Mouse (Mus musculus) intestine, embryonic 14.5 days (tissue): ENCODE measurements around the gene Ctrl. TPM values are rescaled to one million over a fixed set of nuclear protein-coding genes. Genes with fewer than 3 reads are reported as not detected.

Experiments used
- ATAC-seq: fragments of 200-750 bp; cut with Nextera tagmentation; replicated peaks from 2 replicates; pipeline ENCODE4 v1.8.0; 2017; ENCODE audit warnings: low read depth, moderate number of reproducible peaks, moderate TSS enrichment, moderate library complexity; ENCODE audit not compliant: low FRiP score, low TSS enrichment
- DNase-seq: peaks from one replicate; pipeline ENCODE4 v3.0.0-alpha.2; 2018; ENCODE audit warnings: low spot score
- H3K27ac ChIP-seq: fragments of 300-500 bp; sonication (generic); 2 replicates; pipeline ENCODE4 v1.5.1; 2014; ENCODE audit warnings: low read depth, mild to moderate bottlenecking, control low read depth
- H3K27me3 ChIP-seq: fragments of 300-500 bp; sonication (generic); replicated peaks from 2 replicates; pipeline ENCODE4 v1.6.1; 2014; ENCODE audit warnings: low read length, control low read depth; ENCODE audit not compliant: control insufficient read depth, insufficient read depth
- H3K36me3 ChIP-seq: fragments of 300-500 bp; sonication (generic); 2 replicates; pipeline ENCODE4 v1.6.1; 2014; ENCODE audit warnings: low read length, control low read depth; ENCODE audit not compliant: control insufficient read depth, insufficient read depth
- H3K4me1 ChIP-seq: fragments of 300-500 bp; sonication (generic); replicated peaks from 2 replicates; pipeline ENCODE4 v1.6.1; 2014; ENCODE audit warnings: low read length, control low read depth, mixed read lengths; ENCODE audit not compliant: control insufficient read depth, insufficient read depth
- H3K4me2 ChIP-seq: fragments of 300-500 bp; sonication (generic); 2 replicates; pipeline ENCODE4 v1.6.1; 2014; ENCODE audit warnings: low read length
- H3K4me3 ChIP-seq: fragments of 300-500 bp; sonication (generic); 2 replicates; pipeline ENCODE4 v1.5.1; 2014; ENCODE audit warnings: low read depth, low read length, control low read depth, mixed read lengths
- H3K9ac ChIP-seq: fragments of 300-500 bp; sonication (generic); 2 replicates; pipeline ENCODE4 v1.6.1; 2014; ENCODE audit warnings: mild to moderate bottlenecking, low read length
- H3K9me3 ChIP-seq: fragments of 300-500 bp; sonication (generic); 2 replicates; pipeline ENCODE4 v1.6.1; 2016; ENCODE audit warnings: low read length, control low read depth; ENCODE audit not compliant: control insufficient read depth
- WGBS: fragments of 180-500 bp; shearing (Covaris S2); extraction: QIAGEN DNeasy Blood & Tissue Kit; methylation state at CpG from one replicate; pipeline ENCODE4 v1.1.7; 2014; 5-methylcytosine and 5-hydroxymethylcytosine counted together
- polyA plus RNA-seq: library from polyadenylated mRNA; unstranded; fragments of >200 nt; fragmentation: Nextera tagmentation; extraction: Ambion mirVana; gene quantifications from 2 replicates; pipeline ENCODE4 v1.2.1, GENCODE M21; 2014

The Ctrl gene
- polyA plus RNA-seq, 1 experiment from 2014 or later: 1.0 TPM

DNA sequence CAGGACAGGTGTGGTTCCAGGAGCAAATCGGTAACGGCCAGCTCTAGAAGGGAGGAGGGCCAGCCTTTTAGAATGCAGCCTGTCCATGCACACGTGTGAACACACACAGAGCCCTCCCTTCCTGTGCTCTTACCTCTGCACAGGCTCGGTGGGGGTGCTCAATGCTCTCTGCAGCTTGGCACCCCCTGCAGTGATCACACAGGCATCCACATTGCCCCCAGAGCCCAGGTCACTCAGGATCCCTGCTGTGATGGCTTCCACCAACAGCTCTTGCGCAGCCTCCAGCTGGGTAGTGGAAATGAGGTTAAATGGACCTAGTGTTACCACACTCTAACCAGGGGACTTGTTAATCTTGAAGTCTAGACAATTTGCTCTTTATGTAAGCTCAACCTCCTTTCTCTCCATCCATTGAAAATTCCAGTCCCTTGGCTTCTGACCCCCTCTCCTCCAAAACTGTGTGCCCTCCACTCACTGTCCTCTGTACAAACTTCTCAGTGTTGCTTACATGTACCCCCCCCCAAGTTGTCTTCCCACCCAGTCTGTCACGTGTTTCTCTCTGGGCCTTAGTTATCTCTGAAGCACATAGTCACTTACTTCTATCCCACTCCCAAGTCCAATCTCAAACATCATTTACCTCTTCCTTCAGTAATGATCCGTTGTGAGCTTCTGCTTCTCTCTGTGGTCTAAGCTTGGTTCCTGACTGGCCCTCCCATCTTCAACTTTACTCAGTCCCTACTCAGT is 2.4 kb upstream of the Ctrl start:
- 0 out of 2 replicates have a peak overlapping the region, but pooled peaks have one; percentile 38 for H3K27ac ChIP-seq

DNA sequence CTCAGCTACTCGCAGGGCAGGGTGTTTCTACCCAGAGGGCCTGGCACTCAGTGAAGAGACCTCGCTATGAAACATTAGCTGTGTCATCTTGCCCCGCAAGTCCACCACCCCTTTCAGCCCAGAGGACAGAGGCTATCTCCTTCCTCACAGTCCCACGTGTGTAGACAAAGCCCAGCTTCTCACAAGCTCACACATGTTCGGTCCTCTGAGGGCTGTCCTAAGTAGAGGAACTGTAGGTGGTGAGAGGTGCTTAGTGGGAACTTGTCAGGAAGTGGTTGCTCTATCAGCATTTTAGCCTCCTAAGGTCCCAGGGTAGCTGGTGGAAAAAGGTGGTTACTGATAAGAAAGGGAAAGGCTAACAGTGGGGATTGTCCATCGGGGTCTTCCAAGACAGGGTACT is 1.4 kb upstream of the Ctrl start:
- DNase-seq: no peak
- H3K9ac ChIP-seq: no peak overlapping the region
- no peak for ATAC-seq
- peaks cover 13% of the 10 kb centered on the region; the same call in 1 of the 2 replicates for H3K4me1 ChIP-seq
- no peak overlapping the region for H3K4me2 ChIP-seq
- H3K27ac ChIP-seq: no peak overlapping the region
- H3K4me3 ChIP-seq: no peak overlapping the region
- H3K9me3 ChIP-seq: no peaks in the 10 kb centered on the region
- H3K36me3 ChIP-seq: peaks cover 35% of the 10 kb centered on the region
- H3K27me3 ChIP-seq: no peaks in the 10 kb centered on the region
- 76% methylated on average over 6 of the region's 6 CpGs for WGBS

More for the DNA sequence above, 2.4 kb upstream of the Ctrl start:
- Histone ChIP-seq H3K4me2 (peak overlapping the region; percentile 94), H3K9me3 (no peaks in the 10 kb centered on the region), H3K36me3 (peaks cover 32% of the 10 kb centered on the region), H3K4me1 (peaks cover 13% of the 10 kb centered on the region; the same call in 1 of the 2 replicates), H3K27me3 (no peaks in the 10 kb centered on the region), H3K4me3 (peak overlapping the region; percentile 82), H3K9ac (peak overlapping the region; percentile 63)
- 32% methylated on average over 7 of the region's 7 CpGs for WGBS
- DNase-seq: no peak
- no peak for ATAC-seq

DNA sequence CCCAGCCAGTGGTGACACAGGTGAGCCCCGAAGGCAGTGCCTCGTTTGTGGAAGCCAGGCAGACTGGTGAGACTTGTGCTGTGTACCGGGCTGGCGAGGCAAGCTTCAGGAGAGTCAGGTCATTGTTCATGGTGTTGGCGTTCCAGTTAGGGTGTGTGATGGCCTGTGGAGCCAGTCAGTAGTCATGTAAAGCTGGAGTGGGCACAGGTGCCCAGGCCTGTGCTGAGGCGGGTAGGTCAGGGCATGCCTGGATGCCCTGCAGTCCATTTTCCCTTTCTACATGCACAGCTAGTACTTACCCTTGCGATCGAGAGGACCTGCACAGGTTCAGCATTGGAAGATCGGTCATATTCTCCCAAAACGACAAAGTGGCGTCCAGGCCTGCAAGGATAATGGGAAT is 1.1 kb downstream of the Ctrl start:
- Histone ChIP-seq H3K9me3 (no peaks in the 10 kb centered on the region), H3K4me2 (no peak overlapping the region), H3K36me3 (peaks cover 39% of the 10 kb centered on the region), H3K4me1 (peaks cover 8% of the 10 kb centered on the region; the same call in 1 of the 2 replicates), H3K27ac (no peak overlapping the region), H3K4me3 (no peak overlapping the region), H3K27me3 (no peaks in the 10 kb centered on the region), H3K9ac (no peak overlapping the region)
- ATAC-seq: no peak
- WGBS: 90% methylated on average over 11 of the region's 11 CpGs
- DNase-seq: no peak

GRCm38 (mm10) chr8:105931271-105931670 is 2.4 kb downstream of the Ctrl start:
- Histone ChIP-seq H3K4me2 (no peak overlapping the region), H3K27ac (no peak overlapping the region), H3K27me3 (no peaks in the 10 kb centered on the region), H3K4me1 (peaks cover 5% of the 10 kb centered on the region; the same call in 1 of the 2 replicates), H3K9me3 (no peaks in the 10 kb centered on the region), H3K4me3 (no peak overlapping the region), H3K9ac (no peak overlapping the region), H3K36me3 (peaks cover 46% of the 10 kb centered on the region)
- DNase-seq (no peak), ATAC-seq (no peak)
- 97% methylated on average over 3 of the region's 3 CpGs for WGBS

DNA sequence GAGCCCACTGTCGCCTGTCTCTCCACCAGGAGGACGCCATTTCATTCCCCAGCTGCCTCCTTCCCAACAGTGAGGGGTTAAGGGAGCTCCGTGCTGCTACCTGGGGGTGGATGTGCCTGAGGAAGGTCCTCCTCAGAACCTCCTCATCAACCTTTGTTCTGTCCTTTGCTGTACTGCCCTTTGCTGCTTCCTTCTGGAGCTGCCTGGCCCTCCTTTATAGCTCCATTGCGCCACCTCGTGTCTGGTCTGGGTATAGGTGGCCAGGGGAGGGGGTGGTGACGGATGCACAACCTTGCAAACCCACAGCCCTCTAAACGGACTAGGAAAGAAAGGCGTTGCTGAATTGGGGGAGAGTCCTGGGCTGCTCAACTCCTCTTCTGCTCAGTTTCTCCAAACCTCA is 3.1 kb downstream of the Ctrl start:
- WGBS: 21% methylated on average over 8 of the region's 8 CpGs
- Histone ChIP-seq H3K9ac (no peak overlapping the region), H3K27me3 (no peaks in the 10 kb centered on the region), H3K4me2 (no peak overlapping the region), H3K4me1 (no peaks in the 10 kb centered on the region), H3K9me3 (no peaks in the 10 kb centered on the region), H3K27ac (no peak overlapping the region), H3K36me3 (peaks cover 51% of the 10 kb centered on the region), H3K4me3 (no peak overlapping the region)
- peak; percentile 95 for DNase-seq
- ATAC-seq: peak; percentile 62; the same call in 1 of the 2 replicates

DNA sequence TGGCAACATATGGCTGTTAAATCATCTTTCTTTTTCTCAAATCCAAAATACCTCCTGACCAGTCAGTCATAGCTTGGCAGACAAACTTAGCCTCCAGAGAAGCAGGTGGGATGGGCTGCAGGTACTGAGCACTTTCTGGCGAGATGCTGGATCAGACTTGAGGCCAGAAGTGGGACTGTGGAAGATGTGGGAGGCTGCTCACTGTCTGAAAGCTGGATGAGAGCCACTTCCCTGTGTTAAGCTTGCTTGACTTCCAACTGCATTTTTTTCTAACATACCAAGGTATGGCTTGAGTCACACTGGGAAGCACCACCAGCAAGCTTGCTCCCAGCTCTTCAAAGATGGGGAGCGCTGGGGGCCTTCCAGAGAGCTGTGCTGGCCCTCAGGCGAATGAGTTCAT is 8.5 kb downstream of the Ctrl start:
- no peak overlapping the region for H3K27ac ChIP-seq
- 70% methylated on average over 3 of the region's 3 CpGs for WGBS
- DNase-seq: no peak
- H3K4me3 ChIP-seq: no peak overlapping the region
- H3K4me2 ChIP-seq: no peak overlapping the region
- H3K9me3 ChIP-seq: no peaks in the 10 kb centered on the region
- H3K27me3 ChIP-seq: no peaks in the 10 kb centered on the region
- ATAC-seq: no peak
- H3K9ac ChIP-seq: no peak overlapping the region
- H3K4me1 ChIP-seq: no peaks in the 10 kb centered on the region
- H3K36me3 ChIP-seq: peaks cover 25% of the 10 kb centered on the region

DNA sequence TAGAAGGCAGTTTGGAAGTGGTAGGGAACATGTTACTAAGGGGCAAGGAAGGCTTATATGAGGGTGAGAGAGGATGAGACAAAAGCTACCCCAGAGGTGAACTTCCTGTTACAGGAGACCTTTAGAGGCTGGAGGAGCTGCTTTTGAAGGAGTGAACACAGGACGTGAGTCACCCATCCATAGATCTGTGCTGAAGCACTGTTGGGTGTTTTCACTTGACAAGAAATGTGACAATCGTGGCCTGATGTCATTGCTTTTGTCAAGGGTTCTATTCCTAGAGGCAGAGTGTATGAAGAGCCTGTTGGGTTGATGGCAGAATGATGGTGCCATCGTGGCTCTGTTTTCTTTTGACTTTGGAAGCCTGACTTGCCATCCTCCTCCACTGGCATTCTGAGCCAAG is 14.3 kb downstream of the Ctrl start:
- no peaks in the 10 kb centered on the region for H3K27me3 ChIP-seq
- no peaks in the 10 kb centered on the region for H3K4me1 ChIP-seq
- 88% methylated on average over 3 of the region's 3 CpGs for WGBS
- no peak overlapping the region for H3K4me2 ChIP-seq
- H3K9ac ChIP-seq: no peak overlapping the region
- DNase-seq (no peak), ATAC-seq (no peak)
- no peak overlapping the region for H3K27ac ChIP-seq
- H3K36me3 ChIP-seq: peaks cover 30% of the 10 kb centered on the region
- H3K4me3 ChIP-seq: no peak overlapping the region
- H3K9me3 ChIP-seq: no peaks in the 10 kb centered on the region

DNA sequence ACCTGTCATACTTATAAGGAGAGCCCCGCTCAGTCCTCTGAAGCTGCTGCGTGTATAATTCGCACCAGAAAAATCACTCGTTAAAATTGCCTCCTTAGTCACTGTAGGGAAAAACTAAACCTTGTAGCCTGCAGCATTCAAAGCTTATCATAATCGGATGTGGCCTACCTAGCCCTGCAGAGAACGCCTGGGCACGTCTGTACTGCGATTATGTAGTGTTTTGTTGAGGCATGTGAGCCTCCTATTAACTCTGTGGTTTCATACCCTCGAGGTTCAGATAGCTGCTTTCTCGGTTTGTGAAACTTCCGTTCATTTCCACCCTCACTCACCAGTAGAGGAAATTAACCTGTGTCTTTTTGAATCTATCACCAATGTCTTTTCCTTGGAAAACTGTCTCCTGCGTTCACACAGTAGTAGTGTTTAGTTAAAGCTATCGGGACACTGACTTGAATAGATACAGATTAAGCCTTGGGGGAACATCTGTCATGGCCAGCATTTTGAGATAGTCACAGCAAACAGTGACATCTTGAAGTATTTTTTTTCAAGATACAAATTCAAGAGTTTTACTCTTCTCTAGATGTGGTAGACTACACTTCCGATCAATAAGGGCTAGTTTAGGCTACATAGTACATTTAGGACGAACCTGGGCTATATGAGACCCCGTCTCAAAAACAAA is 32.6 kb downstream of the Ctrl start:
- no peak for ATAC-seq
- Histone ChIP-seq H3K36me3 (0 out of 2 replicates have a peak, but pooled peaks cover 3% of the 10 kb centered on the region), H3K27me3 (no peaks in the 10 kb centered on the region), H3K4me1 (peaks cover 8% of the 10 kb centered on the region), H3K4me2 (peak overlapping the region; percentile 70), H3K9ac (peak overlapping the region; percentile 86), H3K27ac (peak overlapping the region; percentile 81), H3K9me3 (no peaks in the 10 kb centered on the region), H3K4me3 (peak overlapping the region; percentile 76)
- WGBS: 29% methylated on average over 16 of the region's 16 CpGs
- DNase-seq: no peak
